Mouse (Mus musculus): ENCODE data around the gene Rab8b.
"Not testable (repeated sequence)": the region's sequence is repeated elsewhere in the genome, so short reads cannot be mapped to it uniquely, and the experiment has no call there.

The Rab8b gene

DNA sequence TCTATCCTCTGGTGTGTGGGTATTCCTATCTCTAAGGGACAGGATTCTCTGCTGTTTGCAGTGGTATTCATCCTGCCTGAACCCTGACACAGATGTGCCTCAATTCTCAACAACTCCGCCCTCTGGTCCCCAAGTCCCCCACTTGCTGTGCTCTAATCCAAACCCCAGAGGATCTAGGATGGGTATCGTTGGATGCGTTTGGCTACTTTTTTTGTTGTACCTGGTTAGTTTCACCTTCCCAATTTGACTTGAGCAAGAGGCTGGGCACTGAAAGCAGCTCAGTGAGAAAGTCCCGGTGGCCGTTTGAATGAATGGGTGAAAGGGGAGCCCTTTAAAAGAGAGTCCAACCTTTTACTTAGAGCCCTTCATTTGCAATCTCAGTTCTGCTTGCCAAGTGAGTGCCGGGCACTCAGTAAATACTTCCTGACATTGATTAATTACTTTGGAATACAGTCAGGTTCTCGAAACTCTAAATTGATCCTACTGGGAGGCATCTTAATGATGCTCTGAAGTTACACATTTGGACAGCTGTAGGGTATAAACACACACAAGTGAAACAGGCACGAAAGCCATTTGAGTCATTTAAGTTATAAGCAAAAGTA lies 32.1 kb downstream of the Rab8b start:
- no peak for DNase-seq (ENCODE audit: low spot score in 2 of 2)

DNA sequence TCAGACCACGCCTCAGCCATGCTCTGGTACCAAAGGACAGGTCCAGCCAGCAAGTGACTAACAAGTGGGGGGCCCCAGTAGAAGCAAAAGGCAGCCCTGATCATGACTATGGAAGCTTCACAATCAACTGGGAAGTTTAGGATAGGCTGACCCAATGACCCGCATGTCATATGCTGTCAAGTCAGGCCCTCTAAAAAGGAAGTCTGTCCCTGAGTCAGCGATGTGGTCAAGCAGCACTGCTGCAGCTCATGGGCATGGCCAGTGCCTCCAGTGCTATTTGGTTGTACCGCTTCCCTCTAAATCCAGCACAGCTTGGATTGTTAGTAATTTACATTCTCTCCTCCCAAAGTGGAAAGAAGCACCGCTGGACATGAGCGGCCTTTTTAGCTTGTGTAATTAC lies 32.7 kb downstream of the Rab8b start:
- DNase-seq (ENCODE audit: low spot score in 2 of 2): no peak

DNA sequence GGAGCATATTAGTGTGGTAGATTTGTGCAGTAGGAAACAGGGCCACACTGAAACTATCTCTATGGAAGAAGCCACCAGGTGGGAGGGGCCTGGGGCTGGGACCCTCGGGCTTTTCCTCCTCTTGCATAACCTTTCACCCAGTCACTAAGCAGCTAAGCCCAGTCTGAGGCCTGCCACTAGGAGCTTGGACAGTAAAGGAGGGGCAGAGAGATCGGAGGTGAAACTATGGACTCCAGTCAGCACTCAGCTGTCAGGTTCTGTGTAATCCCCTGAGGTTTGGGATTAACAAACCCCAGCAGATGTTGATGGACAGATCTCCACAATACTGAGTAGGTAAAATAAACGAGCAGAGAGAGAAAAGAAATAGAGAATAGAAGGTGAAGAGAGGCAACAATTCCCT lies 33.1 kb downstream of the Rab8b start:
- no peak for DNase-seq (ENCODE audit: low spot score in 2 of 2)

DNA sequence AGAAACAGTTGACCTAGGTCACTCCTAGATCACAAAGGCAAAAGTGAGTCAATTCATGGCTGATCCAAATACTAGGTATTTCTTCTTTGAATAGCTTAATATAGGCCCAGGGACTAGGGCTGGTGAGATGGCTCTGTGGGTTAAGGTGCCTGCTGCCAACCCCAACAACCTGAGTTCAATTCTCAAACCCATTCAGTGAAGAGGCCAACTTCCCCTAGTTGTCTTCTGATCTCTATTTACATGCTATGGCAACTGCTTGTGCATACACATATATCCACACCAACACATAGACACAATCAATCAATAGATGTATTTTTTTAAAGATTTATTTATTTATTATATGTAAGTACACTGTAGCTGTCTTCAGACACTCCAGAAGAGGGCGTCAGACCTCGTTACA lies 34.9 kb downstream of the Rab8b start:
- no peak for DNase-seq (ENCODE audit: low spot score in 2 of 2)

DNA sequence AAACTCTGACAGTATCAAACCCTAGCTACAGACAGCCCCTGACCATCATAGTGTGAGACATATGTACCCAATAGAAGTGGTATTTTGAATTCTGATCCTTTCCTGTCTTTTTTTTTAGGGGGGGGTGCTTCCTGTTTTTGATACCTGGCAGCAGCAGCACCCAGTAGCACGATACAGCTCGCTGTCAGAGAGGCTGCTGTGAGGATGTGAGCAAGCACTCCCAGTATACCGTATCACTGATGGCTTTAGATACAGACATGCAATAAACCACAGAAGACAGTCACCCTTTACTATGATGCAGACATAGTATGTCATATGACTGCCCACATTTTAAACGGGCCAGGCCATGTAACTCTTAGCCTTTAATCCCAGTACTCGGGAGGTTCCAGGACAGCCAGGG lies 36.0 kb downstream of the Rab8b start:
- DNase-seq (ENCODE audit: low spot score in 2 of 2): no peak

DNA sequence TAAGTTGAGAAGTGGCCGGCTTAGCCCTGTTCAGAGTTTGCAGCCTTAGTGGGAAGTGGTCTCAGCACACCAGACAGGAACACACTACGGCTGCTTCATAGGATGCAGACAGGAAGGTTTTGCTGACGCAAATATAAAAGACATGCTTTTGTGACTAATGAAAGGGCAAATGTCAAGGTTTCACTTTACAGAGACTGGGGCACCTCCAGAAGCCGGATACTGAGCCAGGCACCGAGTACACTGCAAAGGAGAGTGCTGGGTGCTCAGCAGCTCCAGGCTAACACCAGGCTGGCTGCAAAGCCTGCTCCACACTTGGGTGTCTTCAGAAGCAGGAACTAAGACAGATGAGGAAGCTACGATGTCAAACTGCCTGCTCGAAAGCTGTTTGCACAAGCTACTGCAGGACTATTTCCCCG lies 37.1 kb downstream of the Rab8b start:
- no peak for DNase-seq (ENCODE audit: low spot score in 2 of 2)

DNA sequence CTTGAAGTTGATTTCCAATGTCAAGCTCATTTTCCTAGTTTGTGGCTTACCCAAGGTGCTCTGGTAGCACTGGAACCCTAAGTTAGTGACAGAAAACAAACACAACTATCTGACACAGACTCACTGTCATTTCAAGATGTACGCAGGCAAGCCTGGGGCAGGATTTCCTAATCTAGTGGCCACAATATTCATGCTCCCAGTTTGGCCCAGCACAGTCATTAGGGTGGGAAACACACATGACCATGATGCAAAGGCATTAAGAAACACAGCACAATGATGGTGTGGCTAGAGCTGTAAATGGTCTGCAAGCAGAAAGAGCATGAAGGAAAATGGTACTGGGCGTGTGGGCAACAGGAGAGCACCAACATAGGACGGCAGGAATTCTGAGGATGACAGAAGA lies 37.6 kb downstream of the Rab8b start:
- DNase-seq (ENCODE audit: low spot score in 2 of 2): no peak

DNA sequence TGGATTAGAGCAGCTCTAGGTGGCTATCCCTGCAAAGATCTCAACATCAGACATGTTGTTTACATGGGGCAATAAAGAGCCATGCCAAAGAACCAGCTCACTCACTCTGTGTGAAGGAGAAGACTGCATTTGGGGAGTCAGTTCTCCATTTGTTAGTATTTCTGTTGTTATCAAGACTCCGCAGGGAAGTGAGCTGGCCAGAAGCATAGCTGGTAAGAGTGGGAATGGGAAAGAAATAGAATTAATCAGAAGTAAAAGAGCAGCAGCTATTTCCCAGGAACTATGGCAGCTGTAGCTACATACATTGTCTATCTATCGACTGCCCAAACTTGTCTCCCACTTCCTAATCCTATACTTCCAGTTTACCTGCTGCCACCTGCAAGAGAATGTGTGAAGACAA lies 38.7 kb downstream of the Rab8b start:
- no peak for DNase-seq (ENCODE audit: low spot score in 2 of 2)

DNA sequence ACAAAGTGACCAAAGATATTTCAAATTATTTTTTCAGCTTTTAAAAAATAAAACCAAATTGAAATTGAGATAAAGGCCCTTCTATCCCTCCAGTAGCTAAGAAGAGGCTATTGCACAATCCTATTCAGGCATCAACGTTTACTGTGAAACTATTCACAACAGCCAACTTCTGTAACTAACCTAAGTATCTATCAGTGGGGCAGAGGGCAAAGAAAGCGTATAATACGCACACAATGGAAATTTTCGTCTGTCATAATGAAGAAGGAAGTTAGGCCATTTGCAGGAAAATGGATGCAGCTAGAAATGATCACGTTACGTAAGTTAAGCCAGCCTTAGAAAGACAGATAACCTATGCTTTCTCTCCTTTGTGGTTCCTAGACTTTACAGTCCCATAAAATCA lies 40.0 kb downstream of the Rab8b start:
- no peak for DNase-seq (ENCODE audit: low spot score in 2 of 2)

DNA sequence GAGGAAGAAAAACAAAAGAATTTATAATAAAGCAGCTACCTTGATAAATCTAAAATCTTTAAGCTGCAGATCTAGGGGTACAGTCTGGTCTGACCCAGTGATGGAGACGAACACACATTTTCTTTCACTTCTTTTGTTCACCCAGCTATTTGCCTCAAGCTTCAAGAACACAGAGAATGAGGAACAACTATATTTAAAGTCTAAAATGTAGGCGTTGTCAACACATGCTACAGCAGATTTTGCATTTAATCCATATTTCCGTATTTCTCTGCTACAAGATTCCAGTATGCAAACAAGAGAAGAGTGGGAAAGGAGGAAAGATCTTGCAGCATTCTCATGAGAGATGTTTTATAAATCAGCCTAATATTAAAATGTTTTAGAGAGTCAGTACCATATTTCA lies 40.6 kb downstream of the Rab8b start:
- no peak for DNase-seq (ENCODE audit: low spot score in 2 of 2)

DNA sequence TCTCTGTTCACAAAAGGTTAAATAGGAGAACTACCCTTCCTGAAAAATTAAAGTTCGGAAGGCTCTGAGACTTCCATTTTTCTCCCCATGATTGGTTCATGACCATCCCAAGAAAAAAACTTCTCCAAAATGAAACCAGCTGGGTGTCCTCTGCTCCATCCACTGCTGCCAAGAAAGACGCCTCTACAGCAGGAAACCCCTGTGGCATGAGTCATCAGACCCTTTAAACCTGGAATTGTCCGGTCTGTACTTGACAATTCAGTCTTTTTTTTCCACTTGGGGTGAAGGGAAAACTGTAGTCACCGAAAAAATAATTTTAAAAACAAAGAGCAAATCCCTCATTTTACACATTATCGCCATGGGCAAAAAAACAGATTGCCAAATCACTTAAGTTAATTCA lies 42.9 kb downstream of the Rab8b start:
- DNase-seq (ENCODE audit: low spot score in 2 of 2): no peak

DNA sequence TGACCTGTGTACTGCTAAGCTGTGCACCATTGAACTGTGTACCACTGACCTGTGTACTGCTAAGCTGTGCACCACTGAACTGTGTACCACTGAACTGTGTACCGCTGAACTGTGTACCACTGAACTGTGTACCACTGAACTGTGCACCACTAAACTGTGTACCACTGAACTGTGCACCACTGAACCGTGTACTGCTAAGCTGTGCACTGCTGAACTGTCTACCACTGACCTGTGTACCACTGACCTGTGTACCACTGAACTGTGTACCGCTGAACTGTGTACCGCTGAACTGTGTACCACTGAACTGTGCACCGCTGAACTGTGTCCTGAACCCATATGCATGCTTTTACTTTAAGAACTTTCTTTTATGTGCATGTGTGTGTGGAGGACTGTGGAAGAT lies 45.2 kb downstream of the Rab8b start:
- no peak for DNase-seq (ENCODE audit: low spot score in 2 of 2)

DNA sequence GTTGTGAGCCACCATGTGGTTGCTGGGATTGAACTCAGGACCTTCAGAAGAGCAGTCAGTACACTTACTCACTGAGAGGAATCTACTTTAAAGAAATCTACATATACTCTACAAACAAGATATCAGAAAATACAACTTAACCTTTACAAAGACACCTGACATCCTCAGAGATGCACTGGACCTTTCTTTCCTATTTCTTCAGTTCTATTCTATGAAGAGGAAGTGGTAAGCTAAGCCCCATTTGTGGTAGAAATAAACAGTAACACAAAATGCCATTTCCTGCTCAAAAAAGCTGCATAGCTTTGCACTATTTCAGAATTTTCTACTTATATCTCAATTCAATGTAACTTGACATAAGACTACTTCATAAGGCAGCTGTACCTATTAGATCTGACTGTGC lies 46.0 kb downstream of the Rab8b start:
- no peak for DNase-seq (ENCODE audit: low spot score in 2 of 2)

DNA sequence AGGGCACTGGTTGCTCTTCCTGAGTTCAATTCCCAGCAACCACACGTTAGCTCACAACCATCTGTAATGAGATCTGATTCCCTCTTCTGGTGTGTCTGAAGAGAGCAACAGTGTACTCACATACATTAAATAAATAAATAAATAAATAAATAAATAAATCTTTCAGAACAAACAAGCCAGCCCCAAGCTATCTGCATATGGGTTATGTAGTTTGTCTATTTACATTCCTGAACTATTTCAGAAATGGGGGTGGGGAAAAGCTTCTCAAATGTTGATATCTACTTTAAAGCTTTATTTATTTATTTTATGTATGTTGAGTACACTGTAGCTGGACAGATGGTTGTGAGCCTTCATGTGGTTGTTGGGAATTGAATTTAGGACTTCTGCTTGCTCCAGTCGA lies 46.5 kb downstream of the Rab8b start:
- DNase-seq (ENCODE audit: low spot score in 2 of 2): not testable (repeated sequence)

DNA sequence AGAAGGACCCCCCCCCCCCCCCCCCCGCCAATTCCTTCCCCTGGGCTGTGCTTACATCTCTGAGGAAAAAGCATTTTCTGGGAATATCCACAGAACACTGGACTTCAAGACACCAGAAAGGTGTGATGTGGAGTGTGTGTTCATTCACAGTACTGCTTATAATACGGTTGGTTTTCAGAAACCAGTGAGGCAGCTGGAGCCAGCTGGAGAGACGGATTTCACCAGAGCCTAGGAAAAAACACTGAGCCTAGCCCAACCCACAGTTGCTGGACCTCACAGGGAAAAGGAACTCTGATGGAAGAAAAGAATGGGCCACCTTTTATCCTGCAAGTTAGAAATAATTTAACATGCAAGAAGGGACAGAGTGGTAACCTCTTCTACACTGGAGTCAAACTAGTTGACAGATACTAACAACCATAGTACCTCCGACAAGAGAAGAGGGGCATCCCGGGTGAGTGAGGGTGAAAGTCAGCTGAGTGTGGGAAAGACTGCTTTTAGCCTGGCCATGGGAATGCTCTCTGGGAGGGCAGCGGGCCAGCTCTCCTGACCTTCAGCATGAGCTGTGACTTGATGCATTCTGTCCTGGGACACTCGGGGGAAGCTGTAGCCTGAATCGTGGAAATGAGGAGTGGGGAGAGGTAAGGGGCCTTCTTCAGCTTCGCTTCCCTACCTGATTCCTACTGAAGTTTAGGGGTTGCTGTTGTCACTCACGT lies 47.3 kb downstream of the Rab8b start:
- no peak for DNase-seq (ENCODE audit: low spot score in 2 of 2)

DNA sequence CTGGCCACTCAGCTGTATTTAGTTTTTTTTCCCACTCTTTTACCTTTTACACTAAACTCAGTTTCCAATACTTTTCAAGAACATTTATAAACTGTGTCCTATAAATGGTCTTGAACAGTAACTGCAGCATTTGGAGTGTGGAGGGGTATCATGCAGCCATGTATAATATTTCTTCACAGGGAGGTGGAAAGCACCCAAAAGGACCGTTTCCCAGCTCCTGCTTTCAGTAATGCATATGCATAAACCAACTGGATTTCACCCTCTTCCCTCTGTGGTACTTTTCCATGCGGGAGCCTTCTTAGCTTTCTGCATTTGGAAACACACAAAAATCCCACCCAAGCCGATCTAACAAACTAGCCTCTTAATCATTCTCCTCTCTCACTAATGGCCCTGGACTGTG lies 54.8 kb downstream of the Rab8b start:
- no peak for DNase-seq (ENCODE audit: low spot score in 2 of 2)

DNA sequence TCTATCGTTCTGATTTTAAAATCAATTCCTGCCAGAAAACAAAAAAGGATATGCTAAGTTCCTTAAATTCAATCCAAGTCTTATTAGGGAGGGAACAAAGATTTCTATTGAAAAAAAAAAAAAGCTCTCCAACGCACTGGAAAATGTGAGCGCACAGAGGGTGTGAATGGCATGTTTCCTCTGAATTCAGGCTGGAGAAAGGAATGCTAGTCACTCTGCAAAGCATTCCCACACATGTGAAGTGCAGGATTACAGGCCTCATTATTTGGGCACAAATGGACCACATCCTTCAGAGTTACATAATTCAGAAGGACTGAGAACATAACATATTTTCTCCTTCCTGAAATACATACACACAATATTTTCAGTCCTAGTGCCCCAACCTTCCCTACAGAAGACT lies 56.0 kb downstream of the Rab8b start:
- DNase-seq (ENCODE audit: low spot score in 2 of 2): no peak

DNA sequence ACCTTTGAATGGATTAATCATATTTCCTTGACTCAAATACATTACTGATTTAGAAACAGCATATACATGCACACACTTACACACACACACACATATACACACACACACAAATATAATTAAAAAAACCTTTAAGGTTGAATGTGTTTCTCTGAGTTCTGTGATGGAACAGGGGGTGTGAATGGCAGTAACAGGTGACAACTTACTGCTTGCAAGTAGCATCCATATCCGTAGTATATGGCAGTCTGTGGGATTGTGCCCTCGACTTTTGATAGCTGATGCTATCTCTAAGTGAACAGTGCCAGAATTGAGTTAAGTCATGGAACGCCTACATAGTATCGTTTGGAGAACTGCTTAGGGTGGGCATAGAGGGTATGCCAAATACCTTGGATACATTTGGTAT lies 57.3 kb downstream of the Rab8b start:
- no peak for DNase-seq (ENCODE audit: low spot score in 2 of 2)

DNA sequence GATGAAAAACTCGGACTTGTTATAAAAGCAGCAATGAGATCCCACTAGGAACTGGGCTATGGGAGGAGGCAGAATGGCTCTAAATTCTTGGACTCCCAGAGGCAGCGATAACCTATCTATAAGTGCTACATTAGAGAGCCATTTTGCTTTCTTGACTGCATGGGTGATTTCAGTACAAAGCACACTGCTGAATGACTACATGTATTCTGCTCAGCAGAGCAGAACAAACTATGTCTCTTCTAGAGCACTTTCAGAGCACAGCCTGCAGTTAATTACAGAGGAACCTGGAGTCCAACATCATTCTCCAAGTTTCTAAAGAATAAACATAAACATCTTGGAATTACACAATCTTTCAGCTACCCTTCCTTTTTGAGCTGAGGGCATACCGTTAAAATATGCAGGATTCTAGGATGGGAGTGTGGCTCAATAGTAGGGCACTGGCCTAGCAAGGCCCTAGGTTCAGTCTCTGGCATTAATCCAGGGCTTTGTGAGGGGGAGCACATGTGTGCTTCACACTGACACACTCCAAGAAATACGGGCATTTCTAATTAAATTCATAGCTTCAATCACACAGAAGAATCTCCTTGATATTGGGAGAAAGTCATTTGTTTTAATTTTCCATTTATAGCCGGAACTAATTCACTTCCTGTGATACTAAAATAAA lies 58.3 kb downstream of the Rab8b start:
- DNase-seq (ENCODE audit: low spot score in 2 of 2): no peak

DNA sequence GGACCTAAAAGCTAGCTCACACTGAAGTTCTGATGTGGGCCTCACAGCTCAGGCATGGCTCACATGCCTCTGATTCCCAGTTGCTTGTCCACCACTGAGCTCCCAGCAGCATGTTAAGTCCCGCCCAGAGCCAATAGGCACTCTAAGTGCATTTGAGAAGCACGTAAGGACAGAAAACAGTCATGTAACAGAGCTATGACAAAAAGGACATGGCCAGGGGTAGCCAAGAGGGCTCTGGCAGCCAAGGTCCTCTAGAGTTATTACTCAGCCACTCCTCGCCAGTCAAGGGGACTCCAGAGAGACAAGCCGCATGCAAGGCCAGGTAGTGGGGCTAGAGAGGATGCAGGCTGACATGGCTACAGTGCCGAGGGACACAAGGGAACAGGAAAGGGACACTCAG lies 60.0 kb downstream of the Rab8b start:
- DNase-seq (ENCODE audit: low spot score in 2 of 2): no peak

DNA sequence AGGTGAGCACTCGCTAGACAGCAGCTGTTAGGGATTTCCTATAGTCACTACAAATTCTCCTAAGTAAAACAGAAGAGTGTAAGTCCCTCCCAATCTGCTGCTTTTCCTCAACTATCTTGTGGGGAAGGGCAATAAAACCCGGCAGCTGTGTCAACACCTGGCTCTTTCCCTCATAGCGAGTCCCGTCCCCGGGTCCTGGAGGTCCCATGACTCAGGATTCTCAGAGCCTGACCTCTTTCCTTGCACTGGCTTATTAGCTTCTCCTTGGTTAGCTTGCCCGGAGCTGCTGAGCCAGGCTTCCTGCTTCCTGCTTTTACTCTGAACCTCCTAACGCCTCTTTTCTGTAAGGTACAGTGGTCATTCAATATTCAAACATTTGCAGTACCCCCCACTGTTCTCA lies 63.6 kb downstream of the Rab8b start:
- no peak for DNase-seq (ENCODE audit: low spot score in 2 of 2)

DNA sequence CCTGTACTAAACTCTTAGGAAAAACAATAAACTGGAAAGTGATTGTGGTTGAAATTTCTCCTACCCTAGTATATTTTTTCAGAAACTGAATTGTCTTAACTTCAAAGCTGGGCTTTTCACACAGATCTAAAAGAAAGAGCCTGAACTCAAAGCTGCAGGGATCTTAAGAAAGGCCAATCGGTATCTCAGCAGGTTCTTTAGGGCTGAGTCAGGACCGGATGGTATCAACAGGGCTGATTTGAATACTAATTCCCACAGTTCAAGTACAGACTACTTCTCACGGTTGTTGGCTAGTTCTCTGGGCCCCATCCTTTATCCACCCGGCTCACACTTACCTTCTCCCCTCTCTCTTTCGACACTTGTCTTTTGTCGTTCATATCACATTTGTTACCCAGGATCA lies 66.9 kb downstream of the Rab8b start:
- no peak for DNase-seq (ENCODE audit: low spot score in 2 of 2)

DNA sequence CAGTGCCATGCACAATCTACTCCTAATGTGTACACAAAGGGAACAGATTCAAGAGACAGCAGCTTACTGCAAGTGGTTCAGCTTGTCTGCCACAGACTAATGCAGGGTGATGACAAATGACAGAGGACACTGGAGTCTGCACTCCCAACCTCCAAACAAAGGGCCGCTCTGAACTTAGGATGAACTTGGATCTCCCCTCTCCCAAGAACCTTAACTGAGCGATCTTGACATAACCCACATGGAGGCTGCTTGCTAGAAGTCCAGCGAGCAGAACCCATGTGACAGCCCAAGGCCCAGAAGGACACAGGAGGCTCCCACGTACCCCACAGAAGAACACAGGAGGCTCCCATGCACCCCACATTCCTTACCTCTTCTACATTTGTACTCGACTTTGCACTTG lies 68.5 kb downstream of the Rab8b start:
- DNase-seq (ENCODE audit: low spot score in 2 of 2): no peak

DNA sequence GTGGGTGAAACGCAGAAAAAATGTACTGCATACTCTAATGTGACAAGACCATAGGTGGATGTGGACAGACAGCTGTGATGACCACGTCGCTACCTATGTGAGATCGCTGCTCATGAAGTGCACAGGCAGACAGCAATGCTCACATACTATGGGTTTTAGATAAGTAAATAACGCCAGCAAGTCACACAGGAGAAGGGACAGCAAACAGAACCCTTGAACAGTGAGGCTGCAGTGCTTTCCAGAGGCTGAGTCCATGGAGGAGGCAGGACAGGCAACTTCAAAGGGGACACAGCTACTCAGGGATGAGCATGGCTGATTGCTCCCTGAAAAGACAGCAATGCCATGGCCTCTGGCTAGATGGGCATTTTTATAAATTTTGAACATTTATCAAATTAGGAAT lies 72.7 kb downstream of the Rab8b start:
- DNase-seq (ENCODE audit: low spot score in 2 of 2): no peak

Data from spleen, postnatal 14 days (tissue).